8 mouse cellular contexts compared by ENCODE assay signal in the genomic region with DNA sequence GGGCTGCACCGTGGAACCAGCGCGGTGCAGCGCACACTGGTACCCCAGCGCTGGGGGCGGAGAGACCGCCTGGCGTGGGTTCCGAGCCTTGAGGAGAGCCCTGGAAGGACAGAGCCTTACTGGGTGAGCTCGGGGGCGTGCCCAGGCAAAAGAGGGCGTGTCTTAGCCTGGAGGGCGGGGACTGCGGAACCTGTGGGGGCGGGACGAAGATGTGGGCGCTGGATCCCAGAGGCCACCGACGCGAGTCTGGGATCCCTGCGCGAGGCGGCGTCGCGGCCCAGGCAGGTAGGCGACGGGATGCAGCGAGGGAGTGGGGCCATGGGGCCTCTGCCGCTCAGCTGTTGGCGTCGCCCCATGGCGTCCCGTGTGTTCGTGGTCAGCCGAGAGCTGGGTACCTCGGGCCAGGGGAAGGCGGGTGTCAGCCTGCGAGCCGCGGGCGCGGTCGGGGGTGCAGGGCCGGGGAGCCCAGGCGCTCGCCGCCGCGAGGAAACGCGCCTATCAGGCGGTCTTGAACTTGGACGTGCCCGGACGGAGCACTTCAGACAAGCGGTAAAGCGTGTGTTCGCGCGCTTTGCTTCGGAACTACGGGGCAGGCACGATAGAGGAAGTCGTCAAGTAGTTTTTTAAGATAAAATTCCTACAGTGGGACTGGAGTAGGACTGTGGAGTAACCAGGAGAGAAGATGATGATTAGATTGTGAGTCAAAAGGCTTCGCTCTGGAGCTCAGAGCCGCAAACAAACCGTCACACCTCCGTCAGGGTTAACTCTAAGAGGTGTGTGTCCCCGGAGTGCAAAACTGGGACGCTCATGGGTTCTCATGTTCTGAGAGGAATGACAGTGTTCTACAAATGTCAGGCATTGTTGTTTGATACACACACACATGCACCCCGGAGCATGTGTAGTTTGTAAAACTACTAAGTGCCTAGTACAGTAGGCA. TPM values are rescaled to one million over a fixed set of nuclear protein-coding genes. Genes with fewer than 3 reads are reported as not detected.
DNase-seq lines count a peak whose midpoint lies in the region; TF ChIP-seq lines count a peak whose summit lies in the region.

A gene (plus strand): TSS at position 151 of the 937 bp plus-strand sequence.

- TF ChIP-seq CTCF in left cerebral cortex, adult 2 months (IDR thresholded peaks at IDR 0.05): no peak

- H3K79me2 ChIP-seq in macrophage (ENCODE audit: inconsistent target): peaks cover 26% of the 10 kb centered on the region

- H3K36me3 ChIP-seq in macrophage (ENCODE audit: inconsistent target): no peaks in the 10 kb centered on the region

- H3K4me3 ChIP-seq in left cerebral cortex, adult 2 months: peak within 1 kb of the TSS; percentile 50
- peak within 1 kb of the TSS; percentile 58 for H3K4me3 ChIP-seq in macrophage (ENCODE audit: inconsistent target)

- DNase-seq in adipocyte (ENCODE audit: low spot score): peak; percentile 83
- DNase-seq in embryo, embryonic 10 days (ENCODE audit: low spot score): peak; percentile 91
- peak; percentile 97 for DNase-seq in gastrocnemius, postnatal 10 days
- DNase-seq in hindlimb bud, embryonic 11.5 days (ENCODE audit: extremely low spot score, low read depth, low spot score): peak; percentile 44
- DNase-seq in left cerebral cortex, adult 2 months (ENCODE audit: extremely low spot score in 1 of 2, low spot score in 2 of 2): peak; percentile 60 to 63
- peak; percentile 78 for DNase-seq in retina, postnatal 7 days (ENCODE audit: low read depth, low spot score)
- peak; percentile 88 for DNase-seq in urinary bladder, adult 2 months (ENCODE audit: low spot score)

- under 1% methylated on average over 71 of the region's 72 CpGs for WGBS in macrophage (ENCODE audit: missing documents)

- intact Hi-C loops in left cerebral cortex, adult 2 months (cut with DNase I): loop anchor here (5.0 kb wide), 2 partner anchors 50 to 70 kb away; a partner anchor contains a TSS

- H3K27ac ChIP-seq in left cerebral cortex, adult 2 months: no peak within 1 kb of the TSS
- no peak within 1 kb of the TSS for H3K27ac ChIP-seq in macrophage

RNA-seq across cellular contexts. Expression of the gene that starts here (rescaled TPM):
- total RNA-seq in gastrocnemius, postnatal 10 days (2021): 1 to 10 TPM; 5.9 to 8.6 TPM
- under 1 TPM; 0.40 to 0.41 TPM for total RNA-seq in left cerebral cortex, adult 2 months (2021)
- total RNA-seq in macrophage (2018; cell fraction: chromatin; rRNA removed): 1 to 10 TPM in 24 of 26 experiments, under 1 TPM in 2; 0.77 to 9.9 (median 3.4) TPM
- total RNA-seq in macrophage (2018; cell fraction: cytosol; rRNA removed): 1 to 10 TPM in 13 of 26 experiments, under 1 TPM in 13; 0.46 to 2.3 (median 1.0) TPM
- 10 to 100 TPM in 1 of 26 experiments, 1 to 10 TPM in 20, under 1 TPM in 5; 0.42 to 16.2 (median 2.3) TPM for total RNA-seq in macrophage (2018; cell fraction: nucleus; rRNA removed)
- polyA plus RNA-seq in macrophage (2018): 0.87 to 5.7 TPM (median 1.7 TPM) in 3 replicates
- polyA plus RNA-seq in urinary bladder, adult 2 months (2012; rRNA removed): 5.2 and 5.4 TPM in 2 replicates

Comparison
In these comparisons a context has a peak if more than half of its experiments do, and no peak if none do; other contexts are left out.
1. RNA of the gene that starts here (total RNA-seq): 5.9 to 8.6 TPM in gastrocnemius, postnatal 10 days; 0.40 to 0.41 TPM in left cerebral cortex, adult 2 months; every median in the first group is over 4 times any median in the second.
2. Peak in DNase-seq and H3K4me3 ChIP-seq in left cerebral cortex, adult 2 months; RNA of the gene not detected or under 1 TPM.
3. DNase-seq: peak in every context shown above with its lines; median percentile 97 in gastrocnemius, postnatal 10 days; 91 in embryo, embryonic 10 days; 88 in urinary bladder, adult 2 months; 83 in adipocyte; 78 in retina, postnatal 7 days; 62 in left cerebral cortex, adult 2 months; 44 in hindlimb bud, embryonic 11.5 days.